Mouse (Mus musculus) bone marrow, adult 2 months (tissue): ENCODE measurements at regions not wholly inside any gene's neighbourhood (a gene's known extent, or its start where the extent isn't known, plus 50 kb on each side); places are given as distances from the start of the nearest gene placed in this dataset.

Experiments
- H3K27ac ChIP-seq: fragments of 200-500 bp; 2 replicates; pipeline ENCODE4 v1.5.1; 2012; ENCODE audit warnings: low read depth, mild to moderate bottlenecking, control low read depth, inconsistent platforms, low read length; ENCODE audit not compliant: control insufficient read depth, poor library complexity, insufficient read depth
- H3K4me1 ChIP-seq: fragments of 200-500 bp; 2 replicates; pipeline ENCODE4 v1.6.1; 2011; ENCODE audit warnings: low read length; ENCODE audit not compliant: control insufficient read depth, insufficient read depth
- H3K4me3 ChIP-seq: fragments of 200-500 bp; replicated peaks from 2 replicates; pipeline ENCODE3; 2011; ENCODE audit warnings: mild to moderate bottlenecking, low read depth, low read length, control low read depth; ENCODE audit not compliant: control insufficient read depth
- CTCF ChIP-seq: fragments of 200-500 bp; IDR thresholded peaks from 2 replicates; pipeline ENCODE4 v1.5.1; 2011; ENCODE audit warnings: low read length, control low read depth; ENCODE audit not compliant: control insufficient read depth, insufficient read depth
- POLR2A ChIP-seq: fragments of 200-500 bp; IDR thresholded peaks from 2 replicates; pipeline ENCODE4 v1.6.1; 2011; ENCODE audit warnings: low read depth, mild to moderate bottlenecking, control low read depth, low read length, borderline replicate concordance; ENCODE audit not compliant: control insufficient read depth
- WGBS: fragments of 180-500 bp; shearing (Covaris S2); methylation state at CpG from one replicate; pipeline ENCODE4 v1.1.7; 2018; 5-methylcytosine and 5-hydroxymethylcytosine counted together

DNA sequence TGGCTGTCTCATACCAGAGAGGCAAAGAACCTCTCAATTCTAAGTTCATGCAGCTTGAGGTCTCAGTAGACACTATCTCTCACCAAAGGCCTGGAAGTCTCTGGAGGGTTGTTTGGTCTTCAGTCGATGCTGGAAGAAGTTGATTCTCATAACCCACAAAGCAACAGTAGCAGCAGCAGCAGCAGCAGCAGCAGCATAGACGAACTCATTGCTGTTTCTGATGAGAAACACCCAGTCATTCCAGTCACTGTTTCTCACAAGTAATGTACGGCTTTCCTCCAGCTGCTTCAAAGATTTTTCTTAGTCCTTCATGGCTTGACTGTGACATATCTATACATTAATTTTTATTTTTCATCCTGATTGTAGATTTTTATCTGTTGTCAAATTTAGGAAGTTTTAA lies 298.1 kb upstream of the Hnrnpa3 start:
- TF ChIP-seq CTCF (no peak), POLR2A (no peak)
- H3K27ac ChIP-seq: no peak overlapping the region
- WGBS: 67% methylated on average over 3 of the region's 3 CpGs

DNA sequence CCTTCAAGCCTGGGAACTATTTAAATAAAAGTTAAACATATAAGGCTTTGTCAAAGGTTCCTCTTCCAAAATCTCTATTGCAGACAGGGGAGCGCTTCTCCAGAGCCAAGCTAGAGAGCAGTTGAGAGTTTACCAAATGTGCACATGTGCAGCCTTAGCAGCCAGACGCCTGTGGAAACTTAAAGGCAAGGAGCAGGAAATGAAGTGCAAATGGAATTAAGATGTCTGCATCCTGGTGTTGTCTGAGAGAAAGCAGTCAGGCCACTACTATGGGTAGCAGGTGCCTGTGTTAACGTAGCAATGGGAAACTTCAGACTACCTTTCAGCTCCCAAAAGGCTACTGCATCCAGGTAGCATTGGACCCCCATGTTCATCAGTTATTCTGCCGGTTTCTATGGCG lies 282.4 kb upstream of the Hnrnpa3 start:
- Histone ChIP-seq H3K4me1 (no peaks in the 10 kb centered on the region), H3K27ac (no peak overlapping the region), H3K4me3 (no peak overlapping the region)
- 80% methylated on average over 5 of the region's 5 CpGs for WGBS
- TF ChIP-seq CTCF (no peak), POLR2A (no peak)

More for the DNA sequence above, 298.1 kb upstream of the Hnrnpa3 start:
- Histone ChIP-seq H3K4me1 (no peaks in the 10 kb centered on the region), H3K4me3 (no peak overlapping the region)

DNA sequence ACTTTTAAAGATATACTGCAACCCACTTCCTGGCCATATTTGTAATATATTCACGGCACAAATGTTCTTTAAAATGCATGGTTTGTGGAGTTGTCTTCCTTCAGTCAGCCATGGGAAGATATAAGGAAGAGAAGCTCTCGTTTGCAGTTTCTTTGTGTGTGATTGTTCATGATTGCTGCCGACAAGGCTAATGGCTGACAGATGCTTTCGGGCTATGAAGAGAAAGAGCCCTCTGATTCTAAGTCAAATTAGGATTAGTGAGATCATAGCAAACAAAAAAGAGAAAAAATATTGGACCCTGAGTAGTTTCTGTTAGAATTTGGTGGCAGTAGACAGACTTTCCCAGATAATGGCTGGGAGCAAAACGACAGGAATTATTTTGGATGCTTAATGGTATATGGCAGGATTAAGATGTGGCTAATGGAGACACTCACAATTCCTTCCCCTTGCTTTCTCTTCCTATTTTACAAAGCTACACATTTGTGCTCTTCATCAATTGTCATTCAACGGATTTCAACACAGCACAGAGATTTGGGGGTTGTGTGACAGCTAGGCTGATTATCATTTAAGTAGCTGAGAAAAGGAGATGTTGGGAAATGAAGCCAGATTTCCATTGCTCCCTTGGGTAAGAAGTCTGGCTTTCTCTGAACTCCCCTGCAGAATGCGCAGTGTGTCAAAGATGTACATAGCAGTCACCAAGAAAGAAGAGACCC lies 273.4 kb upstream of the Hnrnpa3 start:
- TF ChIP-seq POLR2A: no peak
- no peak for TF ChIP-seq CTCF
- no peak overlapping the region for H3K27ac ChIP-seq
- 66% methylated on average over 7 of the region's 7 CpGs for WGBS
- H3K4me3 ChIP-seq: no peak overlapping the region
- no peaks in the 10 kb centered on the region for H3K4me1 ChIP-seq

DNA sequence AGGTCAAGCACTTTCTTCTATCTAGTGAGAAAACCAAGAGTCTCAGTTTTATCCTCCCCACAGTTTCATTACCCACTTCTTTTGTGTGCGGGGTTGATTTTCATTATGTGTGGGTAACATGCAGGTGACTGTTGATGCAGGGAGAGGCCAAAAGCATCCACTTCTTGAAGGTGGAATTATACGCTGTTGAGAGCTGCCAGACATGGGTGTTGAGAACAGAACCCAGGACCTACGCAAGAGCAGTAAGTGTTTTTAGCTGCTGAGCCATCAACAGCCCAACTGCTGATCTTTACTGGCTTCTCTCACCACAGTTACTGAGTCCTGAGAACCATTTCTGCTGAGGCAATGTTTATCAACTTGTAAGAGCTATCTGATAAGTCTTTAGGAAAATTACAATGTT lies 272.4 kb upstream of the Hnrnpa3 start:
- no peaks in the 10 kb centered on the region for H3K4me1 ChIP-seq
- WGBS: 89% methylated on average over 3 of the region's 3 CpGs
- no peak overlapping the region for H3K4me3 ChIP-seq
- no peak overlapping the region for H3K27ac ChIP-seq
- TF ChIP-seq POLR2A: no peak
- TF ChIP-seq CTCF: no peak

DNA sequence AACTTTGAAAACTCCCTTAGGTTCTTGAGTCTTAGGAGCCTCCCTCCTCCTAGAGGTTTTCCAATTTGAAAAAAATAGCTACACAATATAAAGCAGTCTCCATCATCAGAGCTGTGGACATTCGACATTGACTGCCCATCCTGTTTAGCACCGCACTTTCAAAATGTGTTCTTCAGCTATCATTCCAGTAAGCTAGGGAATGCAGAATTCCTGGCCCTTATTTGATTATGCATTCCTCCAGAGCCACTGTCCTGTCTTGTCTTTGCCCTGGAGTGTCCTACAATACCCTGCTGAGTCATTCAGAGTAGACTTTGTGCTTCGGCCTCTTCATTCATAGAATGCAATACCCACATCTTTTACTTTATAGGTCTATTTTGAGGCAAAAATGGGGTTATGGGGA lies 267.0 kb upstream of the Hnrnpa3 start:
- Histone ChIP-seq H3K4me3 (no peak overlapping the region), H3K27ac (no peak overlapping the region), H3K4me1 (no peaks in the 10 kb centered on the region)
- WGBS: 84% methylated on average over 3 of the region's 3 CpGs
- no peak for TF ChIP-seq POLR2A
- no peak for TF ChIP-seq CTCF

DNA sequence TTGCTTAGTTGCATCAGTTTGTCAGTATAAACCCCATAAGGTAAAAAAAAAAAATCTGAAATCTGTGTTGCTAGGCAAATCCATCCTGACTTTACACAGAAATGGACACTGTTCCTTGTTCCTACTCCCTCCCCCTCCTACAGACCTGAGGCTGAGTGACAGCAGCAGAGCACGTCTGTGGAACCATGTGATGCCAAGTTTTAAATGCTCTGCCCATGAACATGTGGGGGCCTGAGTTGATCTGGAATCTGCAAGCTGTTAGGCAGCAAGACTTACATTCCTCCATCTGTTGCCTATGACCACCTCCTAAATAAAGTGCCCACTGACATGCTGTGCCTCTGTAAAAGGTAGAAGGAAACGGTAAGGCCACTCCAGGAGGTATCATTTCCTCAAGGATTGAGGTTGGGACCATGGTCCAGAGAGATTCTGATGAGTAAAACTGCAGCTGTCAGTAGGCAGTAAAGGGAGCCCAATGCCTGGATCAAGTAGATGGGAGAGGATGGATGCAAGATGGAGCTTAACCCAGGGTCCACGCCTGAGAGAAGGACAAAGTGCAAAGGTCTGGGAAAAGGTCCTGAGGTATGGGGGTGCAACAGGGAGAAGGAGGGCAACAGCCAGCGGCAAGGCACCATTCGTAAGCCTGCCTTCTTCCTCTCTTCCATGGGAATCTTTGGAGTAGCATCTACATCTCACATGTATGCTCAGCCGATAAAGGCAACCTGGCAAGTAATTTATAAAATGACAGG lies 264.0 kb upstream of the Hnrnpa3 start:
- Histone ChIP-seq H3K4me1 (no peaks in the 10 kb centered on the region), H3K4me3 (no peak overlapping the region), H3K27ac (no peak overlapping the region)
- TF ChIP-seq CTCF (no peak), POLR2A (no peak)
- 78% methylated on average over 6 of the region's 6 CpGs for WGBS

DNA sequence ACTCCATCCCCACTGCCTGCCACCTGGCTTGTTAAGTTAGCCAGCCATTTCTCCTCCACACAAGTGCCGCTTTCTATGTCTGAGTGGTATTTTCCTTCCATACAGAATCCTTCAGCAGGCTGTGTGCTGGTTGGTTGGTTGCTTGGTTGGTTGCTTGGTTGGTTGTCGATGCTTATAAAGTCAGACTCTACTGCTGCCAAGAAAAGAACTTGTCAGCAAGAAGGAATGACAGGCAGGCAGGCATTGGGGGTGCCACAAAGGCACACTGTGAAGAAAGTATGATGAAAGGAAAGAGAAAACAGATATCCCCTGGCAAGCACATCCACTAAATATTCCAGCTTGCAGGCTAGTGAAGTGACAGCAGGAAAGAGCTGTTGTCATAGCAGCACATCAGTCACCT lies 263.0 kb upstream of the Hnrnpa3 start:
- Histone ChIP-seq H3K4me1 (no peaks in the 10 kb centered on the region), H3K27ac (no peak overlapping the region), H3K4me3 (no peak overlapping the region)
- 76% methylated on average over 2 of the region's 2 CpGs for WGBS
- no peak for TF ChIP-seq POLR2A

DNA sequence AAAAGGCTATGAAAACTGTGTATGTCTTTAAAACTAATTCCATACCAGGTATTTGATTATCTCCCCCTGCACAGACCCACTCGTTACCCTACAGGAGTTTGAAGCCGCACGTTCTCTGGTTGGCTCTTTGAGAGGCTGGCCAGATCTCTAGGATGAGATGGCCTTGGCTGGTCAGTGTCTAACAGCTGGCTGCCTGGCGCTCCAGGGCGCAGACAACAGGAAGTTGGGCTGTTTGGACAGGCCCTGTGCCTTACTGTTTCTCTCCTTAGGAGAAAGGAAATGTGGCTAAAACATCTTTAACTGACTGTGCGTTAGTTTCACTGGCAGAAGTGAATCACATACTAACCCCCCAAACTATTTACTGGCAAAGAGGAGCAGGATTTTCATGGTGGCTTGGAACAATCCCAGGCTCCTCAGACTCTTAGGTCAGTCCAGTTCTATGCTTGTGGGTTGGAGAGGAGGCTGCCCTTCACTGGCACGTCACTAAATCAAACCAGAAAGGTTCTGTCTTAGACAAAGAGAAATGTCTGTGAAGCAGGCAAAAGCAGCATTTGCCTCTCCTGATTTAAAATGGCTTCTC lies 258.7 kb upstream of the Hnrnpa3 start:
- TF ChIP-seq POLR2A (no peak), CTCF (no peak)
- no peaks in the 10 kb centered on the region for H3K4me1 ChIP-seq
- H3K27ac ChIP-seq: no peak overlapping the region
- WGBS: 78% methylated on average over 7 of the region's 7 CpGs
- H3K4me3 ChIP-seq: no peak overlapping the region

DNA sequence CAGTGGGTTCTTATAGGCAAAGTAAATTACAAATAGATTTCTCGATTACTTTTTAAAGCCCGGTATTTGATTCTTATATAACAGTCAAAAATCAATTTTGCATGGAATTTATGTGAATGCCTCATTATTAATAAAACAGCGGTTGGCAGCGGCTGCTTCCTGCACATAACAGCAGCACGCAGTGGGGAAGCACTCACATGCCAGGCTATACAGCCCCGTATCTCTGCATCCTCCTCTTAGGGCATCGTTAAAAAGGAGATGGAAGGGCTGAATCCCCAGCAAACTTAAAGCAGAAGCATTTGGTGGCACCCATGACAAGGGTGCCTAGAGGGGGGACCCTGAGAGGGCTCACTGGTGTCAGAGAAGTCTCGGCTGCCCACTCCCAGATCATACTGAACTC lies 255.3 kb upstream of the Hnrnpa3 start:
- no peaks in the 10 kb centered on the region for H3K4me1 ChIP-seq
- TF ChIP-seq CTCF (no peak), POLR2A (no peak)
- H3K27ac ChIP-seq: no peak overlapping the region
- 87% methylated on average over 8 of the region's 8 CpGs for WGBS
- H3K4me3 ChIP-seq: no peak overlapping the region
